Mouse (Mus musculus) heart, postnatal 4 days (tissue): ENCODE results near the gene Dnm3. TPM values are rescaled to one million over a fixed set of nuclear protein-coding genes. Genes with fewer than 3 reads are reported as not detected.

Source experiments
- DNase-seq: peaks from one replicate; pipeline ENCODE4 v3.0.0; 2021
- total RNA-seq, 2 experiments: library from RNA; stranded (reverse); gene quantifications; 2 replicates each; pipeline ENCODE4 v1.2.3; 2021

The Dnm3 gene
- total RNA-seq, 2 experiments from 2014 or later, result 4.5 to 5.5 TPM

GRCm38 (mm10) chr1:162324412-162324811, 153.4 kb downstream of the Dnm3 start:
- DNase-seq, result no peak

- DNase-seq, result no peak
Measured at GRCm38 (mm10) chr1:162323142-162323541, 154.7 kb downstream of the Dnm3 start.

- peak; percentile 49 for DNase-seq
Measured at GRCm38 (mm10) chr1:162313451-162314276, 164.2 kb downstream of the Dnm3 start.

GRCm38 (mm10) chr1:162312621-162313020, 165.2 kb downstream of the Dnm3 start:
- DNase-seq, result no peak

GRCm38 (mm10) chr1:162312152-162312551, 165.7 kb downstream of the Dnm3 start:
- no peak for DNase-seq

- no peak for DNase-seq
Measured at GRCm38 (mm10) chr1:162305247-162305646, 172.6 kb downstream of the Dnm3 start.

GRCm38 (mm10) chr1:162302480-162302879, 175.4 kb downstream of the Dnm3 start:
- no peak for DNase-seq

- no peak for DNase-seq
Measured at GRCm38 (mm10) chr1:162299558-162300319, 178.1 kb downstream of the Dnm3 start.

- no peak for DNase-seq
Measured at GRCm38 (mm10) chr1:162298527-162298926, 179.3 kb downstream of the Dnm3 start.

- DNase-seq, result no peak
Measured at GRCm38 (mm10) chr1:162295443-162295842, 182.4 kb downstream of the Dnm3 start.

GRCm38 (mm10) chr1:162294572-162294910, 183.3 kb downstream of the Dnm3 start:
- DNase-seq, result no peak

GRCm38 (mm10) chr1:162293732-162294571, 183.9 kb downstream of the Dnm3 start:
- DNase-seq, result no peak

- peak; percentile 19 for DNase-seq
Measured at GRCm38 (mm10) chr1:162286910-162287309, 190.9 kb downstream of the Dnm3 start.

- DNase-seq, result no peak
Measured at GRCm38 (mm10) chr1:162281981-162282381, 195.9 kb downstream of the Dnm3 start.

- DNase-seq, result no peak
Measured at GRCm38 (mm10) chr1:162280052-162280451, 197.8 kb downstream of the Dnm3 start.

- DNase-seq, result peak; percentile 55
Measured at GRCm38 (mm10) chr1:162276011-162276410, 201.8 kb downstream of the Dnm3 start.

GRCm38 (mm10) chr1:162274674-162275248, 203.1 kb downstream of the Dnm3 start:
- no peak for DNase-seq

- DNase-seq, result no peak
Measured at GRCm38 (mm10) chr1:162256912-162257607, 220.8 kb downstream of the Dnm3 start.

GRCm38 (mm10) chr1:162254944-162255343, 222.9 kb downstream of the Dnm3 start:
- no peak for DNase-seq

GRCm38 (mm10) chr1:162253971-162254641, 223.7 kb downstream of the Dnm3 start:
- peak; percentile 4 for DNase-seq

GRCm38 (mm10) chr1:162252869-162253268, 225.0 kb downstream of the Dnm3 start:
- DNase-seq, result no peak
